Mouse (Mus musculus): ENCODE measurements at regions not wholly inside any gene's neighbourhood (a gene's known extent, or its start where the extent isn't known, plus 50 kb on each side); places are given as distances from the start of the nearest gene placed in this dataset.
"Not testable (repeated sequence)": the region's sequence is repeated elsewhere in the genome, so short reads cannot be mapped to it uniquely, and the experiment has no call there.

GRCm38 (mm10) chr5:108903134-108903923 is 50.9 kb upstream of the Vmn2r9 start:
- not testable (repeated sequence) for H3K27ac ChIP-seq (ENCODE audit: insufficient read depth, low read length); H3K9me3 ChIP-seq (replicated peaks; ENCODE audit: control insufficient read depth, insufficient read depth, low read length, poor library complexity, severe bottlenecking); H3K4me1 ChIP-seq (ENCODE audit: control insufficient read depth, insufficient read depth, low read length); H3K36me3 ChIP-seq (ENCODE audit: control insufficient read depth, insufficient read depth, low read length, poor library complexity, severe bottlenecking); H3K9ac ChIP-seq (ENCODE audit: low read depth, poor library complexity, severe bottlenecking); H3K27me3 ChIP-seq (ENCODE audit: control insufficient read depth, insufficient read depth, low read length, poor library complexity, severe bottlenecking)
- 0 out of 2 replicates have a peak overlapping the region, but pooled peaks have one; percentile 6 for H3K4me3 ChIP-seq (ENCODE audit: low read depth, low read length)

Data from ES-Bruce4 (cell line).